Mouse (Mus musculus) midbrain, embryonic 11.5 days (tissue): ENCODE data around the gene Ugt1a8. TPM values are rescaled to one million over a fixed set of nuclear protein-coding genes. Genes with fewer than 3 reads are reported as not detected.

Experiments used
- ATAC-seq: fragments of 200-750 bp; cut with Nextera tagmentation; 2 replicates; pipeline ENCODE4 v1.8.0; 2017; ENCODE audit warnings: moderate TSS enrichment, moderate library complexity; ENCODE audit not compliant: low FRiP score
- DNase-seq: peaks from one replicate; pipeline ENCODE4 v3.0.0; 2015; ENCODE audit warnings: low spot score; ENCODE audit errors: missing footprints
- H3K27ac ChIP-seq: fragments of 300-500 bp; sonication (generic); 2 replicates; pipeline ENCODE4 v1.5.1; 2014; ENCODE audit warnings: low read depth, low read length
- H3K27me3 ChIP-seq: fragments of 300-500 bp; sonication (generic); 2 replicates; pipeline ENCODE4 v1.6.1; 2014; ENCODE audit warnings: mild to moderate bottlenecking, low read length, moderate library complexity, mixed read lengths; ENCODE audit not compliant: control insufficient read depth, insufficient read depth
- H3K36me3 ChIP-seq: fragments of 300-500 bp; sonication (generic); 2 replicates; pipeline ENCODE4 v1.6.1; 2014; ENCODE audit warnings: mild to moderate bottlenecking, low read length, moderate library complexity, mixed read lengths; ENCODE audit not compliant: control insufficient read depth, insufficient read depth
- H3K4me1 ChIP-seq: fragments of 300-500 bp; sonication (generic); 2 replicates; pipeline ENCODE4 v1.6.1; 2014; ENCODE audit warnings: low read length; ENCODE audit not compliant: control insufficient read depth, insufficient read depth
- H3K4me2 ChIP-seq: fragments of 300-500 bp; sonication (generic); 2 replicates; pipeline ENCODE4 v1.6.1; 2014; ENCODE audit warnings: mild to moderate bottlenecking, moderate library complexity
- H3K4me3 ChIP-seq: fragments of 300-500 bp; sonication (generic); 2 replicates; pipeline ENCODE4 v1.5.1; 2014; ENCODE audit warnings: low read depth, low read length
- H3K9ac ChIP-seq: fragments of 300-500 bp; sonication (generic); 2 replicates; pipeline ENCODE4 v1.6.1; 2014; ENCODE audit warnings: low read length
- H3K9me3 ChIP-seq: fragments of 300-500 bp; sonication (generic); 2 replicates; pipeline ENCODE4 v1.6.1; 2016; ENCODE audit warnings: low read length; ENCODE audit not compliant: control insufficient read depth
- WGBS: fragments of 180-500 bp; shearing (Covaris S2); extraction: QIAGEN DNeasy Blood & Tissue Kit; methylation state at CpG from one replicate; pipeline ENCODE4 v1.1.7; 2014; 5-methylcytosine and 5-hydroxymethylcytosine counted together
- polyA plus RNA-seq: library from polyadenylated mRNA; unstranded; fragments of >200 nt; fragmentation: Nextera tagmentation; extraction: Ambion mirVana; gene quantifications from 2 replicates; pipeline ENCODE4 v1.2.1, GENCODE M21; 2014

Gene Ugt1a8
- polyA plus RNA-seq, 1 experiment from 2014 or later = not detected

GRCm38 (mm10) chr1:88245881-88246280 is 158.3 kb downstream of the Ugt1a8 start:
- Histone ChIP-seq H3K9ac (no peak overlapping the region), H3K27ac (no peak overlapping the region), H3K4me1 (no peaks in the 10 kb centered on the region), H3K4me2 (no peak overlapping the region), H3K36me3 (no peaks in the 10 kb centered on the region), H3K9me3 (peaks cover 94% of the 10 kb centered on the region), H3K4me3 (no peak overlapping the region), H3K27me3 (no peaks in the 10 kb centered on the region)
- 77% methylated on average over 6 of the region's 6 CpGs for WGBS
- no peak for DNase-seq
- no peak for ATAC-seq

GRCm38 (mm10) chr1:88246386-88246785 is 158.8 kb downstream of the Ugt1a8 start:
- H3K9ac ChIP-seq = no peak overlapping the region
- H3K27me3 ChIP-seq = no peaks in the 10 kb centered on the region
- no peak overlapping the region for H3K27ac ChIP-seq
- H3K36me3 ChIP-seq = no peaks in the 10 kb centered on the region
- H3K4me3 ChIP-seq = no peak overlapping the region
- H3K9me3 ChIP-seq = peaks cover 94% of the 10 kb centered on the region
- no peak overlapping the region for H3K4me2 ChIP-seq
- ATAC-seq = no peak
- no peaks in the 10 kb centered on the region for H3K4me1 ChIP-seq
- 50% methylated on average over 6 of the region's 6 CpGs for WGBS
- no peak for DNase-seq

- no peak overlapping the region for H3K27ac ChIP-seq
- no peak for ATAC-seq
- 53% methylated on average over 2 of the region's 2 CpGs for WGBS
- no peaks in the 10 kb centered on the region for H3K4me1 ChIP-seq
- no peak overlapping the region for H3K4me3 ChIP-seq
- peaks cover 95% of the 10 kb centered on the region for H3K9me3 ChIP-seq
- no peak overlapping the region for H3K9ac ChIP-seq
- no peak overlapping the region for H3K4me2 ChIP-seq
- no peaks in the 10 kb centered on the region for H3K36me3 ChIP-seq
- DNase-seq = no peak
- no peaks in the 10 kb centered on the region for H3K27me3 ChIP-seq
These were observed 160.0 kb downstream of the Ugt1a8 start for GRCm38 (mm10) chr1:88247660-88248059.

- Histone ChIP-seq H3K4me2 (no peak overlapping the region), H3K27me3 (no peaks in the 10 kb centered on the region), H3K9me3 (peaks cover 96% of the 10 kb centered on the region), H3K36me3 (no peaks in the 10 kb centered on the region), H3K9ac (no peak overlapping the region), H3K4me3 (no peak overlapping the region), H3K27ac (no peak overlapping the region), H3K4me1 (no peaks in the 10 kb centered on the region)
- ATAC-seq (peak; percentile 6; the same call in 1 of the 2 replicates), DNase-seq (no peak)
- 72% methylated on average over 4 of the region's 4 CpGs for WGBS
These were observed 161.0 kb downstream of the Ugt1a8 start for GRCm38 (mm10) chr1:88248658-88249057.

GRCm38 (mm10) chr1:88249596-88249995 is 162.0 kb downstream of the Ugt1a8 start:
- Histone ChIP-seq H3K27ac (no peak overlapping the region), H3K27me3 (no peaks in the 10 kb centered on the region), H3K4me3 (no peak overlapping the region), H3K4me1 (no peaks in the 10 kb centered on the region), H3K4me2 (no peak overlapping the region), H3K36me3 (no peaks in the 10 kb centered on the region), H3K9ac (no peak overlapping the region), H3K9me3 (peaks cover 96% of the 10 kb centered on the region)
- ATAC-seq (no peak), DNase-seq (no peak)
- WGBS = 78% methylated on average over 7 of the region's 7 CpGs

- WGBS = 77% methylated on average over 5 of the region's 5 CpGs
- no peak for DNase-seq
- H3K4me3 ChIP-seq = no peak overlapping the region
- H3K36me3 ChIP-seq = no peaks in the 10 kb centered on the region
- H3K4me1 ChIP-seq = no peaks in the 10 kb centered on the region
- no peak overlapping the region for H3K9ac ChIP-seq
- H3K27ac ChIP-seq = no peak overlapping the region
- H3K4me2 ChIP-seq = no peak overlapping the region
- peaks cover 96% of the 10 kb centered on the region for H3K9me3 ChIP-seq
- H3K27me3 ChIP-seq = no peaks in the 10 kb centered on the region
- no peak for ATAC-seq
These were observed 162.4 kb downstream of the Ugt1a8 start for GRCm38 (mm10) chr1:88250023-88250422.

- Histone ChIP-seq H3K27ac (no peak overlapping the region), H3K9ac (no peak overlapping the region), H3K4me2 (no peak overlapping the region), H3K4me1 (no peaks in the 10 kb centered on the region), H3K27me3 (no peaks in the 10 kb centered on the region), H3K36me3 (no peaks in the 10 kb centered on the region), H3K4me3 (no peak overlapping the region), H3K9me3 (peaks cover 95% of the 10 kb centered on the region)
- 75% methylated on average over 8 of the region's 8 CpGs for whole genome bisulfite sequencing
- no peak for DNase-seq
- ATAC-seq = no peak
These were observed 165.5 kb downstream of the Ugt1a8 start for GRCm38 (mm10) chr1:88253106-88253505.

GRCm38 (mm10) chr1:88253540-88253939 is 165.9 kb downstream of the Ugt1a8 start:
- H3K36me3 ChIP-seq = no peaks in the 10 kb centered on the region
- no peaks in the 10 kb centered on the region for H3K4me1 ChIP-seq
- no peak overlapping the region for H3K27ac ChIP-seq
- H3K4me2 ChIP-seq = no peak overlapping the region
- WGBS = 72% methylated on average over 6 of the region's 6 CpGs
- peaks cover 94% of the 10 kb centered on the region for H3K9me3 ChIP-seq
- no peak overlapping the region for H3K4me3 ChIP-seq
- DNase-seq = no peak
- no peak for ATAC-seq
- no peak overlapping the region for H3K9ac ChIP-seq
- H3K27me3 ChIP-seq = no peaks in the 10 kb centered on the region

GRCm38 (mm10) chr1:88254793-88255465 is 167.3 kb downstream of the Ugt1a8 start:
- peaks cover 83% of the 10 kb centered on the region for H3K9me3 ChIP-seq
- no peaks in the 10 kb centered on the region for H3K4me1 ChIP-seq
- no peak overlapping the region for H3K4me2 ChIP-seq
- no peak for DNase-seq
- no peak for ATAC-seq
- H3K27me3 ChIP-seq = no peaks in the 10 kb centered on the region
- no peak overlapping the region for H3K4me3 ChIP-seq
- no peak overlapping the region for H3K9ac ChIP-seq
- H3K27ac ChIP-seq = no peak overlapping the region
- H3K36me3 ChIP-seq = peaks cover under 1% of the 10 kb centered on the region; the same call in 1 of the 2 replicates
- 89% methylated on average over 12 of the region's 12 CpGs for WGBS
